14 mouse cellular contexts compared by ENCODE assay signal in genomic region chr1:70803401-70803800, GRCm38 (mm10).
"Had no signal": no experiment of that assay in that cellular context is flagged by ENCODE, and none has a peak within 500 bp of the region (broad histone marks: within the 10 kb centered on the region; RNA-seq: fewer than 3 reads in every experiment).

No protein-coding gene starts in this region.

- H3K4me2 ChIP-seq: limb, embryonic 12.5 days; limb, embryonic 15.5 days; liver, embryonic 11.5 days; lung, embryonic 15.5 days; midbrain, embryonic 11.5 days had no signal

- H3K27me3 ChIP-seq: limb, embryonic 12.5 days; limb, embryonic 15.5 days; lung, embryonic 15.5 days had no signal

- H3K36me3 ChIP-seq: limb, embryonic 12.5 days; limb, embryonic 15.5 days; lung, embryonic 15.5 days had no signal

- H3K4me1 ChIP-seq: limb, embryonic 12.5 days; limb, embryonic 15.5 days; lung, embryonic 15.5 days had no signal

- DNase-seq: kidney, adult 9 months; kidney, postnatal 14 days; kidney, postnatal 4 days; left cerebral cortex, postnatal 4 days; liver, postnatal 0 days; lung, postnatal 36 days; midbrain, embryonic 14.5 days; thymus, postnatal 36 days had no signal

- H3K27ac ChIP-seq: limb, embryonic 12.5 days; limb, embryonic 15.5 days; liver, embryonic 14.5 days; lung, embryonic 15.5 days had no signal

- ATAC-seq: liver, postnatal 0 days had no signal

- H3K9ac ChIP-seq: limb, embryonic 12.5 days; limb, embryonic 15.5 days; liver, embryonic 14.5 days; liver, postnatal 0 days; lung, embryonic 15.5 days had no signal

- H3K9me3 ChIP-seq: limb, embryonic 12.5 days; limb, embryonic 15.5 days; lung, embryonic 15.5 days had no signal

- H3K4me3 ChIP-seq: limb, embryonic 12.5 days; limb, embryonic 15.5 days; lung, embryonic 15.5 days had no signal
